Mouse (Mus musculus) erythroblast, embryonic 14.5 days (primary cell): ENCODE data around the gene Arxes2. TPM values are rescaled to one million over a fixed set of nuclear protein-coding genes. Genes with fewer than 3 reads are reported as not detected.
"Not testable (repeated sequence)": the region's sequence is repeated elsewhere in the genome, so short reads cannot be mapped to it uniquely, and the experiment has no call there.

Source experiments
- H3K27me3 ChIP-seq: 2 replicates; pipeline ENCODE4 v1.6.1; 2012; ENCODE audit warnings: inconsistent platforms; ENCODE audit not compliant: control insufficient read depth
- H3K36me3 ChIP-seq: 2 replicates; pipeline ENCODE4 v1.6.1; 2012; ENCODE audit warnings: mild to moderate bottlenecking, inconsistent platforms; ENCODE audit not compliant: control insufficient read depth
- H3K4me1 ChIP-seq: 2 replicates; pipeline ENCODE4 v1.6.1; 2012; ENCODE audit warnings: inconsistent platforms; ENCODE audit not compliant: control insufficient read depth
- H3K4me3 ChIP-seq: replicated peaks from 2 replicates; pipeline ENCODE3; 2012; ENCODE audit warnings: moderate library complexity, mild to moderate bottlenecking, inconsistent platforms
- H3K9me3 ChIP-seq: 2 replicates; pipeline ENCODE4 v1.6.1; 2012; ENCODE audit warnings: low read length, inconsistent platforms, mixed read lengths; ENCODE audit not compliant: control insufficient read depth
- GATA1 ChIP-seq: IDR thresholded peaks from 2 replicates; pipeline ENCODE4 v1.6.1; 2012; ENCODE audit warnings: low read length, inconsistent platforms, mixed read lengths
- TAL1 ChIP-seq: IDR thresholded peaks from 3 replicates; pipeline ENCODE4 v1.6.1; 2012; ENCODE audit warnings: low read length, inconsistent platforms, mixed read lengths
- polyA plus RNA-seq: library from polyadenylated mRNA; stranded (reverse); fragments of >175 nt; gene quantifications from 2 replicates; pipeline ENCODE4 v1.2.3, GENCODE M21; 2012

Gene Arxes2
- polyA plus RNA-seq, 1 experiment: 0.11 TPM

DNA sequence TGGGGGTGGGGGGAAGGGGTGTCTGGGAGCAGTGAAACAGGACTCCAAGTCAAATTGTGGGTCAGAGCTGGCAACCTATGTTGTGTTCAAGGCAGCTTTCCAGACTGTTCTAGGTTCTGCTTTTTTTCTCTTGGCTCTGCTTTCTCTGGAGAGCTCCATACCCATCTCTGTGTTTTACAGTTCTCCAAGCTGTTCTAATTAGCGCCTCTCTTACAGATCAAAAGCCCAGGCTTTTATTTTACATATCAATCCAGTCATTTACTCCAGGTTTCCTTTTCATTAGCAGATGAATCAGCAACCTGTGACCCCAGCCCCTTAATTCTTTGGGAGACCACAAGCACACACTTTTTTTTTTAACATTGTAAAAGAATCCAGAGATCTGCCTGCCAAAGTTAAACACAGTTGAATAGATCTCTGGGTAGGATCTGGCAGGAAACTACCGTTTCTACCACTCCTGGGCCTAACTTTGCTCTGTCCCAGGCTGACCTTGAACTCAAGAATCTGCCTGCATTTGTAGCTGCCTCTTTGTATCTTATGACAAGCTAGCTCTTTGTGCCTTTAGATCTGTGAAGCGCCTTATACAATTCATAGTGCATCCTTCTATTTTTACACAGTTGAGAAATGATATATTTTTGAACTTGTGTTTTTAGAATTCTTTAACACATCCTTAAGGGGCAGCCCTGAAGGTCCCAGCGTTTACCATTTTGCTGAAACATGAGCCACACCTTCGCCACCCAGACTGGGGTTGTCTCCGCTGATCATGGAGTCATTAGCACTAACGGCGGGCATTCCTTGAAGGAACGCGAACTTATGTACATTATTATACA is 19.8 kb upstream of the Arxes2 start:
- Histone ChIP-seq H3K36me3 (no peaks in the 10 kb centered on the region), H3K27me3 (no peaks in the 10 kb centered on the region), H3K4me3 (no peak overlapping the region), H3K9me3 (0 out of 2 replicates have a peak, but pooled peaks cover 2% of the 10 kb centered on the region), H3K4me1 (no peaks in the 10 kb centered on the region)
- no peak for TF ChIP-seq TAL1
- TF ChIP-seq GATA1: no peak

DNA sequence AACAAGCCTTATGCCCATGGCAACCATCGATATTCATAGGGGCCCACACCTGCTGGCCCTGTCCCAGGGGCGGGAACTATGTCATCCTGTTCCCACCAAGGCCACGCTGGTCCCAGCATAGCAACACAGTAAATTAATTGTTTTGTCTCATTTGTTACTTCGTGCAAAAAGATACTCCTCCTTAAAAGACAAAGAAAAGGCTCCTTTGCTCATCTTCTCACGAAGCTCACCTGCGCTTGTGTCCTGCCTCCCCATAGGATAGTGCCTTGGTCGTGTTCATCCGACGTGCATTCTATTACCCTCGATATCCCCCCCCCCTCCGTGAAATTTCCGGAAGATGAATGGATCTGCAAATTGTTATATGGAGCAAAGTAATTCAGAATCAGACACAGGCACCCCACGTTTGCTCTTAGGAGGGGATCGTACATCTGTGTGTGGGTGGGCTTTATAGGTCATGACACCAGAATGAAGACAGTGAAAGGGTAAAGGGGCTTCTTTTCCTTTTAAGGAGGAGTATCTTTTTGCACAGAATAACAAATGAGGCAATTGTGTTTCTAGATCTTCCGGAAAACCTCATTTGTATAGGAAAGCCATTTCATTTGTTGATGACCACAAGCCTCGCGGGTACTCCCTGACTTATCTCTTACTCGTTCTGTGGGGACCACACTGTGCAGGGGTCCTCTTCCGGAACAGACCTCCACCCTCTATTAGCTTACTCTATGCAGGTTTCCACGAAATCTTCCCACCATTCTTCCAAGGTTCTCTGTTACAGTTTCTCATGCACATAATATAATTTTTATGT is 19.0 kb upstream of the Arxes2 start:
- Histone ChIP-seq H3K4me1 (no peaks in the 10 kb centered on the region), H3K4me3 (no peak overlapping the region), H3K9me3 (0 out of 2 replicates have a peak, but pooled peaks cover 2% of the 10 kb centered on the region), H3K36me3 (no peaks in the 10 kb centered on the region), H3K27me3 (no peaks in the 10 kb centered on the region)
- TF ChIP-seq TAL1: no peak
- TF ChIP-seq GATA1: no peak

DNA sequence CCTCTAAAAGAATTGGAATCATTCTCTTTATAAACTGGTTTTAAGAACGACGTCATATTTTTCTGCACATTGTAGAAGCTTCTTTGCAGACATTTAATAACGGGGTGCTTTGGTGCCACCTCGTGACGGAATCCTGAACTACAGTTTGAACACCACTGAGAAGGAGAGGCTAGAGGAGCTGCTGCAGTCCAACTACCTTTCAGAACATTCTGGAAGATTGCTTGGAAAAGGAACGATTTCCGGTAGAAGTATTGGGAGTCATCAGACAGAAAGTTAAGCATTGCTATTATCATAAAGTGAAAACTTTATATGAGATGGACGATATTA is 18.4 kb upstream of the Arxes2 start:
- H3K9me3 ChIP-seq: 0 out of 2 replicates have a peak, but pooled peaks cover under 1% of the 10 kb centered on the region
- H3K27me3 ChIP-seq: no peaks in the 10 kb centered on the region
- TF ChIP-seq GATA1 (no peak), TAL1 (no peak)
- H3K4me1 ChIP-seq: no peaks in the 10 kb centered on the region
- H3K36me3 ChIP-seq: no peaks in the 10 kb centered on the region
- H3K4me3 ChIP-seq: no peak overlapping the region

DNA sequence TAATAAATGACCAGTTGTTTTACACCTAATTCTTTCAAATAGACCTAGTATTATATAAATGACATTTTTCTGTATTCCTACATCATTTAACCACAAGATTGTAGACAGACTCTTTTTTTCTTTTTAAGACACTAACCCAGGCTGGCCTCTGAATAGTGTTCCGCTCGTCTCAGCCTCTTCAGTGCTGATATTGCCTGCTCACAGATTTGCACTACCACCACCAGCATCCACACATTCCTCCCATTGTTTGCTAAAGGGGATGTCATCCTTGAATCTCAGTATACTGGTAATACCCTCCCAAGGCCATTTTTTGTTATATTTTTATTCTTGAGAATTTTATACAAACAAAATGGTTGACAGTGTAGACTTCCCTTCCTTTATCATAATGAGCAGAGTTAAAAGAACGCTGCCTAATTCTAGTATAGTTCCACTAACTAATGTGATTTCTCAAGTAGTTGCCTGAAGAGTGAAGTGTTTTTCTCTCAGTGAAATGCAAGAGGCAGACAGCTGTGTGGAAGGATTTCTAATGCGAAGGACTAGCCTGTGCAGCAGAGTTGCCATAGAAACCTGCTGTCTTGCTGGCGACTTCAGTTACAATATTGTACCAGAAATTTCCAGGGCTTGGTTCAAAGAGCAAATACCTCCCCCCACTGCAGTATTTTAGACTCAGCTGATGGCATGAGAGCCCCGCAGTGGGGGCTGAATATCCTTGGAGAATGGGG is 8.9 kb upstream of the Arxes2 start:
- Histone ChIP-seq H3K9me3 (no peaks in the 10 kb centered on the region), H3K27me3 (no peaks in the 10 kb centered on the region), H3K4me1 (no peaks in the 10 kb centered on the region), H3K4me3 (no peak overlapping the region), H3K36me3 (no peaks in the 10 kb centered on the region)
- no peak for TF ChIP-seq GATA1

DNA sequence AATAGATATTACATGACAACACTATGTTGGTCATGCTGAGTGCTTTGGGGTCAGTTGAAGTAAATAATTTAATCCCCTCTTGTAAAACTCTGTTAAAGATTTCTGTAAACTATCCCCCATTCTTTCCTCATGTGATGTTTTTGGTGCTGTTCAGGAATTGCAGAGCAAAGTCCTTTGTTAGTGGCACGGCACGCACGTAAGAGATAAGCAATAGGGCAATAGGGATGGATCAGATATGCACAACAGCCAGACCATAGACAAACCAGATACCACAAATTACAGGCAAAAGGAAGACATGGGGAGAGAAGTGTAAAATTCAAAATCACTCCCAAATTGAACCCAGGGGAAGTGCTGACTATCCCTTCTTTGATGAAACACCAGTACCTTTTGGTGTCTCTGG is 7.4 kb upstream of the Arxes2 start:
- no peak for TF ChIP-seq GATA1
- no peak for TF ChIP-seq TAL1
- Histone ChIP-seq H3K36me3 (no peaks in the 10 kb centered on the region), H3K4me1 (no peaks in the 10 kb centered on the region), H3K9me3 (no peaks in the 10 kb centered on the region), H3K4me3 (no peak overlapping the region), H3K27me3 (no peaks in the 10 kb centered on the region)

DNA sequence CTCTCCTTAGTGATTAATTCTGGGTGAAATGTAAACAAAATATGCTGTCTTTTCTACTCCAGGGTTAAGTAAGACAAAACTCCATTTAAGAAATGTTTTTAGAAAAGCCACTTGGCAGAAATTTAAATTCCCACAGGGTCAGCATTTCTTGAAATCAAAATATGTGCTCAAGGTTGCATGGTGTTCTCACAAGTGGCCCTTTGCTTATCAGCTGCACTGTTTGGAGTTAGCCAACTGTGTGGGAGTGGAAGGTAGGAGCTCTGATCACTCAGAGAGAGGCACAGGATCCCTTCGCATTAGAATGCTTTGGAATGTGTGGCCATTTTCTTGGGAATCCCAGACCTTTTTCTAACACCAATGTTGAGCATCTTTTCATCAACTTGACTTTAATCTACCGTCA is 3.0 kb upstream of the Arxes2 start:
- H3K4me1 ChIP-seq: no peaks in the 10 kb centered on the region
- H3K36me3 ChIP-seq: no peaks in the 10 kb centered on the region
- H3K9me3 ChIP-seq: no peaks in the 10 kb centered on the region
- H3K4me3 ChIP-seq: no peak overlapping the region
- TF ChIP-seq GATA1: no peak
- TF ChIP-seq TAL1: no peak
- H3K27me3 ChIP-seq: no peaks in the 10 kb centered on the region

DNA sequence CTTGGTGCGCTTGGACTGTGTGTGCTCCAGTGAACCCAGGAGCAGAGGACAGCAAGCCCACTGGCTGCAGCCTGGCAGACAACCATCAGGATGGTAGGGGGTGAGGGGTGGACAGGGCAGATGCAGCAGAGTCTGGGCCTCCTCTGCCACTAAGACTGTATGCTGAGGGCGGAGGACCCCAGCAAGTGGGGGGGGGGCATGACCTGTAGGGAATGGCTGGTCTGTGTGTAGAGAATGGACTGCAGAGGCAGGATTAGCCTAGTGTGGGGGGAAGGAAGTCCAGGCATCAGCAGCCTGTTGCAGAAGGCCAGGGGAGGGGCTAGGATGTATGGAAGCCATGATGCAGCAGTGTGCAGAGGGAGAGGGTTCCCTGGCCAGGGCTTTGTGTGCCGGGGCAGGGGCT is 431 bp upstream of the Arxes2 start:
- not testable (repeated sequence) for H3K36me3 ChIP-seq, H3K9me3 ChIP-seq, H3K4me3 ChIP-seq, H3K27me3 ChIP-seq, H3K4me1 ChIP-seq

DNA sequence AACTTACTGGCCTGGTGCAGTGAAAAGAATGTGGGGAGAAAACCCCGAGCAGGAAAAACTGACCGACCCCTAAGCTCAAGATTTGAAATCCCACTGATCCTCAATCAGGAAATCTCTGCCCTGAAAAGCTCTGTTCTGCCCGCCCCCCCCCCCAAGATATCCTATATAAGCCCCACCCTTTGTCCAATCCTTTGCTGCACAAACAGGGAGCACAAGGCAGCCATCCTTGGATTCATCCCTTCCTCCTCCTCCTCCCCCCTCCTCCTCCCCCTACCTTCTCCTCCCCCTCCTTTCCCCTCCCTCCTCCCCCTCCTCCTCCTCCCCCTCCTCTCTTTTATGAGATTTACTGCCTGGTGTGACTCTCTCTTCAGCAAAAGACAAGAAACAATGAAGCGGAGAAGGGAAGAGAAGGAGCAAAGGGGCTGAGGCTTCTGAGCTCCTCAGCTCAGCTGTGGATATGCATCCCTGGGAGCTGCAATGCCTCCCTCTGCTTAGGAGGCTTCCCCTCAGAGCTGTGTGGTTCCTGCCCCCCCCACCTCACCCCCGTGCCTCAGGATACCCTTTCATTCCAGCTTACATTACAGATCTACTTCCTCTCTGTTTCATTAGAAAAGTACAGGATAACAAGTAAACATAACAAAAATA is 13.7 kb downstream of the Arxes2 start:
- no peaks in the 10 kb centered on the region for H3K4me1 ChIP-seq
- no peak for TF ChIP-seq GATA1
- H3K27me3 ChIP-seq: no peaks in the 10 kb centered on the region
- H3K9me3 ChIP-seq: no peaks in the 10 kb centered on the region
- no peak overlapping the region for H3K4me3 ChIP-seq
- H3K36me3 ChIP-seq: no peaks in the 10 kb centered on the region

DNA sequence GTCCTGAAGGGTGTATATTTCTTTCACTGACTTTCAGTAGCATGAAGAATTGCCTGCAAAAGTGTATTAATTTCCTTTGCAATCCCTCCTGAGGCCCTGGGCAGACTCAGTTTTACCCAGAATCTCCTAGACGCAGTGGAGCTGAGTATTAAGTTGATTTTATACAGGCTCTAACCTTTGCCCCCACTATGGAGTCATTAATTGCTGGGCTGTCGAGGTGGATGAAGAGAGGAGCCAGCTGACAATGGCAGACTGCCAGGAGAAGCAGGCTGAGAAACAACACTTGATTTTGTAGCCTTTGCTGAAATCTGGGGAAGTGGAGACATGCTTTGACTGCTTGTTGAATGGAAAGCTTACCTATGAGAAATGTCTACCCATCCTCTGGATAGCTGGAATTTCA is 20.8 kb downstream of the Arxes2 start:
- H3K36me3 ChIP-seq: no peaks in the 10 kb centered on the region
- H3K9me3 ChIP-seq: no peaks in the 10 kb centered on the region
- no peak for TF ChIP-seq GATA1
- TF ChIP-seq TAL1: no peak
- no peaks in the 10 kb centered on the region for H3K27me3 ChIP-seq
- H3K4me3 ChIP-seq: no peak overlapping the region
- no peaks in the 10 kb centered on the region for H3K4me1 ChIP-seq
